Mouse (Mus musculus): ENCODE data around the gene Phf11a. TPM values are rescaled to one million over a fixed set of nuclear protein-coding genes. Genes with fewer than 3 reads are reported as not detected.

Gene Phf11a
- polyA plus RNA-seq, 1 experiment from 2014 or later, result not detected

DNA sequence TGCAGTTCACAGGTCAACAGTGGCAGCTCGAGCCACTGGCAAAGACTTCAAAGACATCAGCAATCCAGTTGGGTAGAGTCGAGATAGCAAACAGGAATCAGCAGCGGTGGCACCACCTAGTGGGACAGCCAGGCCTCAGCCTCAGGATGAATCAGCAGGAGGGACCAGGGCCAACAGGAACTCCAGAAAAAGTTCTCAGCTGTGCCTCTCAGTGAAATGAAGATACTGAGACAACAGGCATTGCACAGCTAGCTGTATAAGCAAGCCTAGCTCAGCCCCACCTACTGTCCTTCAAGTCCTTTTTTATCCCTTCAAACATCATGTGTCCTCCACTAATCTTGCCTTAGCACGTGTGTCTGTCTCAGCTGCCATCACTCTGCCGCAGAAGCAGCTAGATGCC is 65.3 kb downstream of the Phf11a start:
- Histone ChIP-seq H3K4me3 (no peak overlapping the region), H3K36me3 (peaks cover 92% of the 10 kb centered on the region), H3K9ac (no peak overlapping the region), H3K27me3 (no peaks in the 10 kb centered on the region), H3K27ac (no peak overlapping the region), H3K4me2 (replicated peaks) (no peak overlapping the region), H3K4me1 (no peaks in the 10 kb centered on the region), H3K9me3 (replicated peaks) (no peaks in the 10 kb centered on the region)
- 82% methylated on average over 5 of the region's 5 CpGs for WGBS
- ATAC-seq (ENCODE audit: low FRiP score), result no peak

DNA sequence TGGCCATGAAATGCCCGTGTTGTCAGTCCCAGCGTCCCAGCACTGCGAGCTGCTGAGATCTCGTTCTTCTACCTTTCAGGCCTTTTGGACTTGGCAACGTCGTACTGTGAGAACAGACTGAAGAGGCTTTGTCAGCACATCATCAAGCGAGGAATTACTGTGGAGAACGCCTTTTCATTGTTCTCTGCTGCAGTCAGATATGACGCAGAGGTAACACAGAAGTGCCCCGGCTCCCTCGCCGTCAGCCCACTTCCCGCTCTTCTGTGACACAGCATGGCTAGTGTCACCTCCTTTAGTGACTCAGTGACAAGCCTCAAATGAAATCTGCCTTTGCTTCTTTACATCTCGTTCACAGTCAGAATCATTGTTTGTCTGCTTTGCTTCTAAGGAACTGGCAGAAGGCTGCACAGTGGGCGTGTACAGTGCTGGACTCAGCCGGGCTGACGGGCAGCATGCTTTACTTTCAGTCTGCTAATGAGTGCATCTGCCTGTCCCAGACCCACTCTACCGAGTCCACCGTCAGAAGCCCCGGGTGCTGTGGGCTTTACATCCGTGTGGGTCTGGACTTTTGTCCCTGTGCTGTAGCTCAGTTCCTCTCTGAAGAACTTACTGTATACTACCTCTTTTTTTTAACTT is 66.9 kb downstream of the Phf11a start:
- H3K9me3 ChIP-seq (replicated peaks), result no peaks in the 10 kb centered on the region
- no peak overlapping the region for H3K27ac ChIP-seq
- H3K4me3 ChIP-seq, result no peak overlapping the region
- H3K27me3 ChIP-seq, result no peaks in the 10 kb centered on the region
- 86% methylated on average over 21 of the region's 21 CpGs for WGBS
- no peak overlapping the region for H3K9ac ChIP-seq
- H3K4me1 ChIP-seq, result no peaks in the 10 kb centered on the region
- H3K4me2 ChIP-seq (replicated peaks), result no peak overlapping the region
- no peak for ATAC-seq (ENCODE audit: low FRiP score)
- H3K36me3 ChIP-seq, result peaks cover 92% of the 10 kb centered on the region

DNA sequence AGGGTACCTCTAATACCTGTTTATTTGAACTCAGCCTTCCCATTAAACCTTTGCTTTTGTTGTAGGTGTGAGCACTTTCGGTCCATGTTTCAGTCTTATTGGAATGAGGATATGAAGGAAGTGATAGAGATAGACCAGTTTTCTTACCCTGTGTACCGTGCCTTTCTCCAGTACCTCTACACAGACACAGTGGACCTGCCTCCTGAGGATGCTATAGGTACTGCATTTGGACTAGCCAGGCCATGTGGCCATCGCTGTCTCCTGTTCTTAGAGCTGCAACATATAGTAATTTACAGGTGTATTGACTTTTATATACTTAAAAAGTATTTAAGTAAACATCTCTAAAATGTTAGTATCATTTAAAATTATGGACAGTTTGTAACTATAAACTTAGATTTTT is 67.5 kb downstream of the Phf11a start:
- no peak overlapping the region for H3K27ac ChIP-seq
- no peaks in the 10 kb centered on the region for H3K9me3 ChIP-seq (replicated peaks)
- 94% methylated on average over 3 of the region's 3 CpGs for WGBS
- H3K4me3 ChIP-seq, result no peak overlapping the region
- H3K9ac ChIP-seq, result no peak overlapping the region
- no peak overlapping the region for H3K4me2 ChIP-seq (replicated peaks)
- no peaks in the 10 kb centered on the region for H3K27me3 ChIP-seq
- peaks cover 91% of the 10 kb centered on the region for H3K36me3 ChIP-seq
- ATAC-seq (ENCODE audit: low FRiP score), result no peak
- no peaks in the 10 kb centered on the region for H3K4me1 ChIP-seq

Other genes starting within 250 kb of the Phf11a start
- gene 1700129C05Rik, start 154.6 kb downstream of the Phf11a start, polyA plus RNA-seq (2016; fragmentation: Nextera tagmentation; extraction: Ambion mirVana), result not detected in 2 replicates
- gene Gm5142, start 118.8 kb downstream of the Phf11a start, polyA plus RNA-seq (2016; fragmentation: Nextera tagmentation; extraction: Ambion mirVana), result not detected in 2 replicates
- 99.2 TPM in 2 replicates for gene Rcbtb1, start 96.3 kb downstream of the Phf11a start, polyA plus RNA-seq (2016; fragmentation: Nextera tagmentation; extraction: Ambion mirVana)
- gene Gm6904, start 37.3 kb downstream of the Phf11a start, polyA plus RNA-seq (2016; fragmentation: Nextera tagmentation; extraction: Ambion mirVana), result not detected in 2 replicates
- 0.22 TPM in 1 of 2 replicates, not detected in the other for gene Phf11b, start 43.8 kb upstream of the Phf11a start, polyA plus RNA-seq (2016; fragmentation: Nextera tagmentation; extraction: Ambion mirVana)
- 0.53 and 0.61 TPM in 2 replicates for gene Phf11d, start 67.9 kb upstream of the Phf11a start, polyA plus RNA-seq (2016; fragmentation: Nextera tagmentation; extraction: Ambion mirVana)
- 0.51 and 0.80 TPM in 2 replicates for gene Phf11c, start 97.9 kb upstream of the Phf11a start, polyA plus RNA-seq (2016; fragmentation: Nextera tagmentation; extraction: Ambion mirVana)
- gene Setdb2, start 143.4 kb upstream of the Phf11a start, polyA plus RNA-seq (2016; fragmentation: Nextera tagmentation; extraction: Ambion mirVana), result 9.6 and 11.6 TPM in 2 replicates
- 35.8 and 39.9 TPM in 2 replicates for gene Cab39l, start 143.4 kb upstream of the Phf11a start, polyA plus RNA-seq (2016; fragmentation: Nextera tagmentation; extraction: Ambion mirVana)